Mouse (Mus musculus): ENCODE measurements around the gene Hoxc6. TPM values are rescaled to one million over a fixed set of nuclear protein-coding genes. Genes with fewer than 3 reads are reported as not detected.

Hoxc6 gene
- total RNA-seq, 2 experiments from 2014 or later = 25.1 to 35.7 TPM

- DNase-seq = peak; percentile 75
Measured at GRCm38 (mm10) chr15:103013238-103013984, 15.4 kb downstream of the Hoxc6 start.

- DNase-seq = peak; percentile 82
Measured at GRCm38 (mm10) chr15:103014166-103015008, 16.3 kb downstream of the Hoxc6 start.

GRCm38 (mm10) chr15:103015009-103015399, 16.9 kb downstream of the Hoxc6 start:
- DNase-seq = no peak

GRCm38 (mm10) chr15:103015406-103016166, 17.5 kb downstream of the Hoxc6 start:
- peak; percentile 52 for DNase-seq

GRCm38 (mm10) chr15:103018636-103019035, 20.6 kb downstream of the Hoxc6 start, which contains the start of gene Hoxc4:
Gene Hoxc4 (plus strand): TSS chr15:103018934.
- DNase-seq = no peak

- no peak for DNase-seq
Measured at GRCm38 (mm10) chr15:103020899-103021418, 22.9 kb downstream of the Hoxc6 start.

GRCm38 (mm10) chr15:103021544-103021943, 23.5 kb downstream of the Hoxc6 start:
- DNase-seq = no peak

DNA sequence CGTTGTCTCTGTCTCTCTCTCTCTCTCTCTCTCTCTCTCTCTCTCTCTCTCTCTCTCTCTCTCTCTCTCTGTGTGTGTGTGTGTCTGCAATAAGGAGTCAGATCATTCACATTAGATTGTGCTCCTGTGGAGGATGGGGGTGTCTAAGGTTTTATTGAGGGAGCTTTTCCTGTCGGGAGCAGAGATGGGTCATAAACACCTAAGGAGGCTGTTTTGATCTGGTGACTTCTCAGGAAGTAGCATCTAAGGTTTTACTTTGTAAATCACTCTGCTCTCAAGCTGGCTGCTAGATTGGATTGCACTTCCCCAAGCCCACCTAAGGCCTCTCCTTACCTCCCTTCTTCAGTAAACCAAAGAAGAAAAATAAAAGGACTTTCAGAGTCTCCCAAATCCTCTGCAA, 26.1 kb downstream of the Hoxc6 start:
- DNase-seq = no peak

DNA sequence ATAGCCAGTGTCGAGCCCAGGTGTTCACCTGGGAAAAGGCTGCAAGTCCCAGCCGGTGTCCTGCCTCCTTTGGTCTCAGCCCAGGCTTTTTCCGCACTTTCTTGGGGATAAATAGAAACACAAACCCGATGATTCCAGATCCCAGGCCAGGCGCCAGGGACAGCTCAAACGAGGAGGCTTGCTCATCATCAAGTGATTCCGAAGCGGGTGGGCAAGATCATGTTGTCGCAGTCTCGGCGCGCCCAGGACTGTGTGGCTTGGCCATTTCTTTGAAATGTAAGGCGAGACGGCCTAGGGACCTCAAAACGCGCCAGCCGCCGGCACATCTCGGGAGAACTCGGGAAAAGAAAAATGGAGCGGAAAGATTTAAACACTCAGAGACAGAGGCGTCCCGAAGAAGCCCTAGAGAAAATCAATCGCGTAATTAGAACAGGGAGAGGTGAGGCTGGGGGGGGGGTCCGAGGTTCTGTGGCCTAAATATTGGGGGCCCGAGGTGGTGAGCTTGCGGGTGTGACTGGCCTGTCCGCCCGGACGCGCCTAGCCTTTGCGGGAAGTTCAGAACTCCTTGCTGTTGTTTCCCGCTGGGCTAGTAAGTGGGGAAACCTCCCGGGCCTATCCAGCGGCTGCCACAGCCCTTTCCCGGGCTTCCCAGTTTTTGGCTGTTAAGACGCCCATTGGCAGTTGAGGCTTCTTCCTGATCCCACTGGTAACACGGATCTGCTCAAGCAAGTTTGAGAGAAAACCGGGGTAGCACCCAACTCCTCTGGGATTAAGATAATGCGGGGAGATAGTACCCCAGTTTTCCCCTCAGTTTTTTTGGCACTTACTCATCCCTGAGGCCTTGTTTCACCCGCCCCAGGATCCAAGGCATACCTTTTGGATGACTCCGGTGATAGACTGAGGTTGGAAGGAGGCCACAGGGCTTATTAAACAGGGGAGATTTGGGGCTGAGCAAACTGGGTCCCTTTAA, 29.5 kb downstream of the Hoxc6 start:
- DNase-seq = peak; percentile 42

- no peak for DNase-seq
Measured at GRCm38 (mm10) chr15:103028916-103029512, 31.0 kb downstream of the Hoxc6 start.

DNA sequence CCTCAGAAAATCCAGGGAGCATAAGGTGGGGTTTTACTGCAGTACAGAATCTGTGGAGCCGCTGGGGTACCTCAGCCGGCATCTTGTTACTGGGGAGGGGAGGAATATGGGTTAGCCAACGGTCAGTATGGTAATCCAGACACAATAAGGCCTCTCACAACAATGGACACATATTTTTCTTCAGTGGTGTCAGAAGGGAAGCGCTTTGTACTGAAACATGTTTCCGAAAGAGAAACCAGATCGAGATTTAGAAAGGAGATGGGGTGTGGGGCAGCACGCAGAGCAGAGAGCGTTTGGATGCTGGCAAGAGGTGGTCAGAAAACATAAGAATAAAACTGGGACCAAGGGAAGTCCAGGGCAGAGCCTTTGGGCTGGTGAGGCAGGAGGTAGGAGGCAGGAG, 32.1 kb downstream of the Hoxc6 start:
- DNase-seq = no peak

DNA sequence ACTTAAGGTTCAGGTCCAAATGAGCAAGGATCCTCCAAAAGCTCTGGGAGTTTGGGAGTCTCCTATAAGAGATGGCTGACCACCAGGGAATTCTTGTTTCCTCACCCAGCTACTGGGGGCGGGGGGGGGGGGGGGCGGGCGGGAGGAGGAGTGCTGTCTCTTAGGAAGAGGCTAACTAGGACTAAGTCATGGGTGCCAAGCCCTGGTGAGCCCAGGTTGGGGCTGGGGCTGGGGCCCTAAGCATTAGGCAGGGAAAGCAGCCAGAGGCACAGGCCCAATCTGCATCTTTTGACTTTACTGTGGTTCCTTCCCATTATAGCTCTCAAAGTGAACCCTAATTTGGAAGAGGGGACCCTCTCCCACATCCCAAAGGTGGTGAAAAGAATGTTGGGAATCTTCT, 34.1 kb downstream of the Hoxc6 start:
- DNase-seq = no peak

GRCm38 (mm10) chr15:103032646-103033575, 34.9 kb downstream of the Hoxc6 start:
- peak; percentile 54 for DNase-seq

DNA sequence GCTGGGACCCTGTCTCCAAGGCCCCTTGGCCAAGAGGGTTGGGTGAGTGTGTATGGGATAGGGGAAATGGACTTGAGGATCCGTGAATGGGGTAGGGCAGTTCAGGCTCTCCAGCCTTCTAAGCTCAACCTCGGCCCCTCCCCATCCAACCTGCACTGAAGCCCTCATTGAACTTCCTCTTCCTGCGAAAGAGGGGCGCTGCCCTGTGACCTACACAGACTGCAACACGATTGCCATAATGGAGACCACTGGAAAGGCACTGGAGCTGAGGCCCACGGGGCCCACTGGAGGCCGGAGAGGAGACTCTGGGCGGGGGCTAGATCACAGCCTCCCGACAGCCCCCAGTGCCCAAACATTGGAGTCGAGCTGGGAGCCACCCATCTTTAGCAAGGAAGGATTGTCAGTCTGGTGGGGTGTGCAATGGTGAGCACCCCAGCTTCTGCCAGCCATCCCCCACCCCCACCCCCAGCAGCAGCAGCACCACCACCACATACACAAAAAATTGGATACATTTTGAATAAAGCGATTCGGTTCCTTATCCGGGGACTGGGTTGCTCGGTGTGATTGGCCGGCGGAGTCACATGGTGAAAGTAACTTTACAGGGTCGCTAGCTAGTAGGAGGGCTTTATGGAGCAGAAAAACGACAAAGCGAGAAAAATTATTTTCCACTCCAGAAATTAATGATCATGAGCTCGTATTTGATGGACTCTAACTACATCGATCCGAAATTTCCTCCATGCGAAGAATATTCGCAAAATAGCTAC, 36.2 kb downstream of the Hoxc6 start:
- peak; percentile 73 for DNase-seq

- DNase-seq = peak; percentile 43
Measured at GRCm38 (mm10) chr15:103034807-103035547, 36.9 kb downstream of the Hoxc6 start.

- no peak for DNase-seq
Measured at GRCm38 (mm10) chr15:103035548-103035881, 37.5 kb downstream of the Hoxc6 start.

DNA sequence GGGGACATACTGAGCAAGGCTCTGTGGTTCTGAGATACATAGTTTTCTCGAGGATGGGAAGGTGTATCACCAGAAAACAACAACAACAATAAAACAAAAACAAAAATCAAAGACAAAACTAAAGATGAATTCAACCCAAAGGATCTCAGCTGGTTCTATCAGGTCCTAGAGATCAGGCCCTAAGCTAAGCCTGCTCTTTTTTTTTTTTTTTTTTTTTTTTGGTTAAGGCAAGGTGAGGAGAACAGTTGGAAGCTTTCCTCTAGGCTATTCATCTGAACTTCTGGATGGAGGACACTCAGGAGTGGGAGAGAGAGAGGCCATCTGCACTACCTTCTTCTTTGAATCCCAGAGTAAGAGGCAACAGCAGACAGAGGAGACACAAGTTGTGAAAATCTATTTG, 39.5 kb downstream of the Hoxc6 start:
- DNase-seq = no peak

Data from adrenal gland, postnatal 10 days (tissue).